Mouse (Mus musculus): ENCODE results near the gene Pan2. TPM values are rescaled to one million over a fixed set of nuclear protein-coding genes. Genes with fewer than 3 reads are reported as not detected.

Pan2 gene
- polyA plus RNA-seq (2012; fragmentation: generic; extraction: Trizol): 5.0 TPM
- long read RNA-seq, experiment 1, partial matches to known transcripts: 4 of 7 reads
- long read RNA-seq, experiment 1, other reads (novel, unspliced or antisense): 3 of 7 reads
- long read RNA-seq, experiment 2, full-length matches to known transcripts: 12 of 35 reads
- long read RNA-seq, experiment 2, partial matches to known transcripts: 7 of 35 reads
- long read RNA-seq, experiment 2, other reads (novel, unspliced or antisense): 16 of 35 reads

DNA sequence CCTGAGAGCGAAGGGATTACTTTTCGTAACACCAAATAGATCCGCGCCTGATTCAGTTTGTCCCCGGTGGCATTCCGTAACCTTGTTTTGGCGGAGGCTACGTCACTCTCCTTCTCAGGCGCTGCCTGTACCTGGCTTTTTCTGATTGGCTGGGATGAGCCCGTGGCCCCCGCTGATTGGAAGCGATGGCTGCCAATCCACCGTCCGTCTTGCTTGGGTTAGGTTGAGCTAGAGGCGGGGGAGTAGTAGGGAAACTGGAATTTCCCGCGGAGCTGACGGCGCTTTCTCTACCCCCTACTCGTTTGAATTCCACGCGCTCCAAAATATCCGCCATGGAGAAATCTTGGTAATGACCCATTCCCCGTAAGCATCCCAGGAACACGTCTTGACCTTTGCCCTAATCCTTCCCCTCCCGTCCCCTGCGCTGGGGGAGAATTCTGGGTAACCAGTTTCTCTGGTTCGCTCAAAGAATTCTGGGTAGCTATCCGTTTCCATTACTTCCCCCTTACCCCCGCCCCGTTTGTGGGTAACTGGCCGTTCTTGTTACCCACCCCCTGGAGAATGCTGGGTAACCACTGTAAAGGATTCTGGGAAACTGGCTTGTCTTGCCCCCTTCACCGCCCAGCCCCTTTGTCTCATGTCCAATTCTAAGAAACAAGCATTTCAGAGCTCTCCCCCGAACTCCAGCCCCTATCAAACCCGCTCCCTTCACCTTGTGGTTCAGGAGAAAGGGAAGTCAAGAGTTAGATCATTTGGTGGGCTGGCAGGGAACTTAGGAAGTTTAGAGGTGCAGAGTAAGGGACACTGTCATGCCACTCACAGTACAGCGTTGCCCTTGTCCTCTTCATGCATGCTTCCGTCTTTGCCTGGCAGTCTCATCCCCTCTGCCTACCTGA lies at the start of gene Pan2:
Gene Pan2 (plus strand): TSS at position 210 of the 896 bp plus-strand sequence.
- H3K79me2 ChIP-seq (ENCODE audit: control insufficient read depth, insufficient read depth): peaks cover 15% of the 10 kb centered on the region
- H3K27me3 ChIP-seq (ENCODE audit: control insufficient read depth, insufficient read depth, insufficient read length): no peaks in the 10 kb centered on the region
- peaks cover 5% of the 10 kb centered on the region for H3K79me3 ChIP-seq (ENCODE audit: low read depth)
- H3K4me3 ChIP-seq (ENCODE audit: insufficient read depth, poor library complexity, severe bottlenecking): peak within 1 kb of the TSS; percentile 56
- H3K36me3 ChIP-seq (ENCODE audit: control insufficient read depth, insufficient read depth): no peaks in the 10 kb centered on the region
- H3ac ChIP-seq (ENCODE audit: control insufficient read depth, insufficient read length, low read depth): peak within 1 kb of the TSS; percentile 79
- TF ChIP-seq MYOD1 (IDR thresholded peaks at IDR 0.05; ENCODE audit: control insufficient read depth, insufficient read length, low read depth): no peak
- TF ChIP-seq CEBPB (IDR thresholded peaks at IDR 0.05; ENCODE audit: low read depth): no peak
- no peak for TF ChIP-seq MYOG (IDR thresholded peaks at IDR 0.05; ENCODE audit: control insufficient read depth, extremely low read depth, insufficient read length)
- TF ChIP-seq CTCF (IDR thresholded peaks at IDR 0.05; ENCODE audit: control insufficient read depth, insufficient read depth, insufficient read length): no peak
- no peak for TF ChIP-seq MAX (IDR thresholded peaks at IDR 0.05)
- no peak for TF ChIP-seq FOSL1 (IDR thresholded peaks at IDR 0.05; ENCODE audit: insufficient read depth, low read length, poor library complexity, severe bottlenecking)
- TF ChIP-seq USF1 (IDR thresholded peaks at IDR 0.05; ENCODE audit: low read depth): no peak

- Histone ChIP-seq H3K36me3 (ENCODE audit: control insufficient read depth, insufficient read depth) (peaks cover 42% of the 10 kb centered on the region), H3K27me3 (ENCODE audit: control insufficient read depth, insufficient read depth, insufficient read length) (no peaks in the 10 kb centered on the region), H3K4me3 (ENCODE audit: insufficient read depth, poor library complexity, severe bottlenecking) (no peak within 1 kb of the TSS), H3K79me3 (ENCODE audit: low read depth) (no peaks in the 10 kb centered on the region), H3K79me2 (ENCODE audit: control insufficient read depth, insufficient read depth) (no peaks in the 10 kb centered on the region), H3ac (ENCODE audit: control insufficient read depth, insufficient read length, low read depth) (no peak within 1 kb of the TSS)
- TF ChIP-seq CTCF (IDR thresholded peaks at IDR 0.05; ENCODE audit: control insufficient read depth, insufficient read depth, insufficient read length): no peak
- peak; percentile 65 for TF ChIP-seq CEBPB (IDR thresholded peaks at IDR 0.05; ENCODE audit: low read depth)
- TF ChIP-seq MYOG (IDR thresholded peaks at IDR 0.05; ENCODE audit: control insufficient read depth, extremely low read depth, insufficient read length): no peak
- no peak for TF ChIP-seq MYOD1 (IDR thresholded peaks at IDR 0.05; ENCODE audit: control insufficient read depth, insufficient read length, low read depth)
These were observed 49.4 kb upstream of the Pan2 start, which contains the start of gene Apon for GRCm38 (mm10) chr10:128253677-128254255. Apon (plus strand) TSS chr10:128254096.

- Histone ChIP-seq H3K79me2 (ENCODE audit: control insufficient read depth, insufficient read depth) (no peaks in the 10 kb centered on the region), H3K79me3 (ENCODE audit: low read depth) (no peaks in the 10 kb centered on the region), H3K27me3 (ENCODE audit: control insufficient read depth, insufficient read depth, insufficient read length) (no peaks in the 10 kb centered on the region), H3K4me3 (ENCODE audit: insufficient read depth, poor library complexity, severe bottlenecking) (no peak overlapping the region), H3ac (ENCODE audit: control insufficient read depth, insufficient read length, low read depth) (no peak overlapping the region), H3K36me3 (ENCODE audit: control insufficient read depth, insufficient read depth) (peaks cover 22% of the 10 kb centered on the region)
- TF ChIP-seq MAX (IDR thresholded peaks at IDR 0.05) (no peak), USF1 (IDR thresholded peaks at IDR 0.05; ENCODE audit: low read depth) (no peak), MYOD1 (IDR thresholded peaks at IDR 0.05; ENCODE audit: control insufficient read depth, insufficient read length, low read depth) (no peak), CEBPB (IDR thresholded peaks at IDR 0.05; ENCODE audit: low read depth) (peak; percentile 9), CTCF (IDR thresholded peaks at IDR 0.05; ENCODE audit: control insufficient read depth, insufficient read depth, insufficient read length) (no peak), MYOG (IDR thresholded peaks at IDR 0.05; ENCODE audit: control insufficient read depth, extremely low read depth, insufficient read length) (no peak), FOSL1 (IDR thresholded peaks at IDR 0.05; ENCODE audit: insufficient read depth, low read length, poor library complexity, severe bottlenecking) (no peak)
These were observed 47.2 kb upstream of the Pan2 start for GRCm38 (mm10) chr10:128255925-128256324.

GRCm38 (mm10) chr10:128256328-128256727 lies 46.8 kb upstream of the Pan2 start:
- no peak overlapping the region for H3K4me3 ChIP-seq (ENCODE audit: insufficient read depth, poor library complexity, severe bottlenecking)
- H3K79me3 ChIP-seq (ENCODE audit: low read depth): no peaks in the 10 kb centered on the region
- peaks cover 18% of the 10 kb centered on the region for H3K36me3 ChIP-seq (ENCODE audit: control insufficient read depth, insufficient read depth)
- H3ac ChIP-seq (ENCODE audit: control insufficient read depth, insufficient read length, low read depth): no peak overlapping the region
- peak; percentile 88 for TF ChIP-seq MAX (IDR thresholded peaks at IDR 0.05)
- TF ChIP-seq CTCF (IDR thresholded peaks at IDR 0.05; ENCODE audit: control insufficient read depth, insufficient read depth, insufficient read length): no peak
- peak; percentile 43 for TF ChIP-seq USF1 (IDR thresholded peaks at IDR 0.05; ENCODE audit: low read depth)
- peak; percentile 88 for TF ChIP-seq FOSL1 (IDR thresholded peaks at IDR 0.05; ENCODE audit: insufficient read depth, low read length, poor library complexity, severe bottlenecking)
- TF ChIP-seq MYOD1 (IDR thresholded peaks at IDR 0.05; ENCODE audit: control insufficient read depth, insufficient read length, low read depth): no peak
- no peaks in the 10 kb centered on the region for H3K27me3 ChIP-seq (ENCODE audit: control insufficient read depth, insufficient read depth, insufficient read length)
- no peaks in the 10 kb centered on the region for H3K79me2 ChIP-seq (ENCODE audit: control insufficient read depth, insufficient read depth)

- H3K4me3 ChIP-seq (ENCODE audit: insufficient read depth, poor library complexity, severe bottlenecking): no peak overlapping the region
- no peaks in the 10 kb centered on the region for H3K27me3 ChIP-seq (ENCODE audit: control insufficient read depth, insufficient read depth, insufficient read length)
- no peak overlapping the region for H3ac ChIP-seq (ENCODE audit: control insufficient read depth, insufficient read length, low read depth)
- TF ChIP-seq MYOD1 (IDR thresholded peaks at IDR 0.05; ENCODE audit: control insufficient read depth, insufficient read length, low read depth): no peak
- TF ChIP-seq FOSL1 (IDR thresholded peaks at IDR 0.05; ENCODE audit: insufficient read depth, low read length, poor library complexity, severe bottlenecking): no peak
- no peak for TF ChIP-seq CEBPB (IDR thresholded peaks at IDR 0.05; ENCODE audit: low read depth)
- TF ChIP-seq MAX (IDR thresholded peaks at IDR 0.05): no peak
- no peak for TF ChIP-seq CTCF (IDR thresholded peaks at IDR 0.05; ENCODE audit: control insufficient read depth, insufficient read depth, insufficient read length)
- no peak for TF ChIP-seq USF1 (IDR thresholded peaks at IDR 0.05; ENCODE audit: low read depth)
- no peak for TF ChIP-seq MYOG (IDR thresholded peaks at IDR 0.05; ENCODE audit: control insufficient read depth, extremely low read depth, insufficient read length)
- no peaks in the 10 kb centered on the region for H3K36me3 ChIP-seq (ENCODE audit: control insufficient read depth, insufficient read depth)
- H3K79me2 ChIP-seq (ENCODE audit: control insufficient read depth, insufficient read depth): no peaks in the 10 kb centered on the region
- H3K79me3 ChIP-seq (ENCODE audit: low read depth): no peaks in the 10 kb centered on the region
These were observed 44.2 kb upstream of the Pan2 start for GRCm38 (mm10) chr10:128258953-128259352.

Measured in C2C12 (cell line).